Mouse (Mus musculus) MEL (cell line): ENCODE measurements around the gene Utrn. TPM values are rescaled to one million over a fixed set of nuclear protein-coding genes. Genes with fewer than 3 reads are reported as not detected.
"Not testable (repeated sequence)": the region's sequence is repeated elsewhere in the genome, so short reads cannot be mapped to it uniquely, and the experiment has no call there.

Source experiments
- DNase-seq: peaks from one replicate; pipeline ENCODE4 v3.0.0; 2011; ENCODE audit warnings: low read depth, low spot score
- H3K27ac ChIP-seq: 2 replicates; pipeline ENCODE4 v1.5.1; 2012; ENCODE audit warnings: low read depth, mild to moderate bottlenecking, control low read depth, low read length, moderate library complexity; ENCODE audit not compliant: control insufficient read depth
- H3K27me3 ChIP-seq, 2 experiments: fragments of 150-350 bp in 1 of 2; sonication (generic) in 1 of 2; 2 replicates each; pipeline ENCODE4 v1.6.1; 2012; ENCODE audit warnings: low read length in 2 of 2, mild to moderate bottlenecking in 2 of 2, improper control_type of control experiment in 1 of 2, moderate library complexity in 1 of 2; ENCODE audit not compliant: insufficient read depth in 2 of 2, control insufficient read depth in 1 of 2
- H3K36me3 ChIP-seq, 2 experiments: 2 replicates each; pipeline ENCODE4 v1.6.1; 2012 to 2014; ENCODE audit warnings: low read length in 2 of 2, improper control_type of control experiment in 1 of 2, inconsistent platforms in 1 of 2, mild to moderate bottlenecking in 1 of 2; ENCODE audit not compliant: insufficient read depth in 2 of 2, control insufficient read depth in 1 of 2
- H3K4me1 ChIP-seq, 2 experiments: fragments of 150-350 bp in 1 of 2; sonication (generic) in 1 of 2; 2 replicates each; pipeline ENCODE4 v1.6.1; 2012; ENCODE audit warnings: low read length in 2 of 2, improper control_type of control experiment in 1 of 2, mild to moderate bottlenecking in 1 of 2; ENCODE audit not compliant: insufficient read depth in 2 of 2, control insufficient read depth in 1 of 2
- H3K4me3 ChIP-seq, 2 experiments: fragments of 150-350 bp in 1 of 2; sonication (generic) in 1 of 2; 2 replicates each; pipeline ENCODE4 v1.5.1; 2012; ENCODE audit warnings: low read depth in 2 of 2, low read length in 2 of 2, mild to moderate bottlenecking in 2 of 2, moderate library complexity in 2 of 2, control low read depth in 1 of 2, improper control_type of control experiment in 1 of 2; ENCODE audit not compliant: control insufficient read depth in 1 of 2, insufficient read depth in 1 of 2
- H3K79me2 ChIP-seq: 2 replicates; pipeline ENCODE4 v1.6.1; 2012; ENCODE audit warnings: mild to moderate bottlenecking, low read length, moderate library complexity; ENCODE audit not compliant: control insufficient read depth, poor library complexity, insufficient read depth
- H3K9ac ChIP-seq: 2 replicates; pipeline ENCODE4 v1.6.1; 2012; ENCODE audit warnings: low read depth, mild to moderate bottlenecking, control low read depth, low read length, moderate library complexity; ENCODE audit not compliant: control insufficient read depth, poor library complexity, severe bottlenecking
- H3K9me3 ChIP-seq: fragments of 150-350 bp; sonication (generic); replicated peaks from 2 replicates; pipeline ENCODE4 v1.6.1; 2012; ENCODE audit warnings: mild to moderate bottlenecking, low read length, improper control_type of control experiment, moderate library complexity; ENCODE audit not compliant: insufficient read depth
- E2F4 ChIP-seq: IDR thresholded peaks from 2 replicates; pipeline ENCODE4 v1.6.1; 2011; ENCODE audit warnings: low read depth, low read length, improper control_type of control experiment, borderline replicate concordance
- ETS1 ChIP-seq: IDR thresholded peaks from 2 replicates; pipeline ENCODE4 v1.6.1; 2012; ENCODE audit warnings: low read depth, mild to moderate bottlenecking, inconsistent platforms, low read length, improper control_type of control experiment, moderate library complexity
- GABPA ChIP-seq: IDR thresholded peaks from 2 replicates; pipeline ENCODE4 v1.6.1; 2012; ENCODE audit warnings: low read depth, mild to moderate bottlenecking, inconsistent platforms, low read length, improper control_type of control experiment, moderate library complexity
- GATA1 ChIP-seq: IDR thresholded peaks from 2 replicates; pipeline ENCODE4 v1.6.1; 2011; ENCODE audit warnings: low read depth, low read length, improper control_type of control experiment
- MXI1 ChIP-seq: IDR thresholded peaks from 2 replicates; pipeline ENCODE4 v1.6.1; 2011; ENCODE audit warnings: mild to moderate bottlenecking, low read depth, low read length, improper control_type of control experiment
- MYB ChIP-seq: IDR thresholded peaks from 2 replicates; pipeline ENCODE4 v1.6.1; 2011; ENCODE audit warnings: mild to moderate bottlenecking, low read depth, low read length, improper control_type of control experiment
- POLR2AphosphoS2 ChIP-seq: IDR thresholded peaks from 2 replicates; pipeline ENCODE4 v1.6.1; 2011; ENCODE audit warnings: low read length, improper control_type of control experiment
- POLR2AphosphoS5 ChIP-seq: IDR thresholded peaks from 2 replicates; pipeline ENCODE4 v1.6.1; 2012; ENCODE audit warnings: low read depth, borderline replicate concordance, mild to moderate bottlenecking, inconsistent platforms, low read length, moderate library complexity, mixed read lengths
- RCOR1 ChIP-seq: IDR thresholded peaks from 2 replicates; pipeline ENCODE4 v1.6.1; 2012; ENCODE audit warnings: low read depth, mild to moderate bottlenecking, inconsistent platforms, low read length, improper control_type of control experiment
- SIN3A ChIP-seq: IDR thresholded peaks from 2 replicates; pipeline ENCODE4 v1.6.1; 2012; ENCODE audit warnings: low read length, improper control_type of control experiment, inconsistent platforms
- SMC3 ChIP-seq: IDR thresholded peaks from 2 replicates; pipeline ENCODE4 v1.6.1; 2011; ENCODE audit warnings: low read depth, low read length, improper control_type of control experiment
- TBP ChIP-seq: IDR thresholded peaks from 2 replicates; pipeline ENCODE4 v1.8.0; 2011; ENCODE audit warnings: low read depth, low read length, improper control_type of control experiment
- UBTF ChIP-seq: IDR thresholded peaks from 2 replicates; pipeline ENCODE4 v1.6.1; 2012; ENCODE audit warnings: low read depth, mild to moderate bottlenecking, inconsistent platforms, low read length, improper control_type of control experiment, moderate library complexity, borderline replicate concordance; ENCODE audit not compliant: insufficient read depth
- ZKSCAN1 ChIP-seq: IDR thresholded peaks from 2 replicates; pipeline ENCODE4 v1.6.1; 2012; ENCODE audit warnings: low read depth, mild to moderate bottlenecking, inconsistent platforms, low read length, improper control_type of control experiment, moderate library complexity
- ZNF384 ChIP-seq: IDR thresholded peaks from 2 replicates; pipeline ENCODE4 v1.6.1; 2012; ENCODE audit warnings: low read depth, mild to moderate bottlenecking, inconsistent platforms, low read length, improper control_type of control experiment
- polyA plus RNA-seq, 2 experiments: library from polyadenylated mRNA; stranded (reverse) in 1 of 2; unstranded in 1 of 2; fragments of >175 nt in 1 of 2; fragments of >200 nt in 1 of 2; gene quantifications; 2 replicates each; pipeline versions ENCODE4 v1.2.1 to v1.2.4; 2012; ENCODE audit warnings: low replicate concordance in 2 of 2, low read depth in 1 of 2; ENCODE audit not compliant: insufficient read length in 2 of 2, insufficient read depth in 1 of 2, missing spikeins in 1 of 2
- total RNA-seq: library from RNA; depleted of rRNA; stranded (reverse); fragments of 300-350 nt; gene quantifications from 2 replicates; pipeline ENCODE4 v1.2.3, GENCODE M21; 2012

Utrn gene
- total and polyA plus RNA-seq, 3 experiments: 2.3 to 4.3 TPM; not detected in 1

- Histone ChIP-seq H3K36me3 (no peaks in the 10 kb centered on the region), H3K9ac (no peak overlapping the region)
Observed at GRCm38 (mm10) chr10:12609896-12610295, 259.3 kb downstream of the Utrn start.

GRCm38 (mm10) chr10:12608634-12609033 lies 260.5 kb downstream of the Utrn start:
- Histone ChIP-seq H3K36me3 (no peaks in the 10 kb centered on the region), H3K4me3 (no peak overlapping the region), H3K4me1 (no peaks in the 10 kb centered on the region), H3K27ac (no peak overlapping the region), H3K9ac (no peak overlapping the region), H3K9me3 (no peaks in the 10 kb centered on the region)
- DNase-seq: no peak
- TF ChIP-seq RCOR1: no peak
- TF ChIP-seq POLR2AphosphoS2: no peak
- no peak for TF ChIP-seq TBP
- TF ChIP-seq, all 39 proteins: peak for 0
- Histone ChIP-seq H3K27me3 (no peaks in the 10 kb centered on the region), H3K79me2 (no peaks in the 10 kb centered on the region)

More at GRCm38 (mm10) chr10:12609896-12610295, 259.3 kb downstream of the Utrn start:
- Histone ChIP-seq H3K27me3 (no peaks in the 10 kb centered on the region), H3K27ac (no peak overlapping the region), H3K9me3 (no peaks in the 10 kb centered on the region), H3K79me2 (no peaks in the 10 kb centered on the region), H3K4me1 (no peaks in the 10 kb centered on the region), H3K4me3 (no peak overlapping the region)
- TF ChIP-seq ETS1 (no peak), GATA1 (no peak), ZNF384 (no peak), MXI1 (no peak), POLR2AphosphoS5 (no peak), UBTF (no peak), E2F4 (no peak), SMC3 (no peak), GABPA (no peak), ZKSCAN1 (no peak), POLR2AphosphoS2 (no peak), SIN3A (no peak), MYB (no peak)
- DNase-seq: no peak

GRCm38 (mm10) chr10:12607180-12607579 lies 262.0 kb downstream of the Utrn start:
- not testable (repeated sequence) for H3K36me3 ChIP-seq, H3K27me3 ChIP-seq, DNase-seq, H3K27ac ChIP-seq, H3K79me2 ChIP-seq, H3K4me3 ChIP-seq, H3K9me3 ChIP-seq, H3K9ac ChIP-seq, H3K4me1 ChIP-seq
